Comparison of ENCODE assay signal across 24 mouse cellular contexts in genomic region chr3:40793783-40794182, GRCm38 (mm10). TPM values are rescaled to one million over a fixed set of nuclear protein-coding genes. Genes with fewer than 3 reads are reported as not detected.
A peak's percentile ranks its signal among the peaks of the same experiment; 100 is the strongest.
DNase-seq lines count a peak whose midpoint lies in the region; ATAC-seq and TF ChIP-seq lines count a peak whose summit lies in the region.
"Had no signal": no experiment of that assay in that cellular context is flagged by ENCODE, and none has a peak within 500 bp of the region (broad histone marks: within the 10 kb centered on the region; RNA-seq: fewer than 3 reads in every experiment).

No protein-coding gene starts in this region.

- H3K4me1 ChIP-seq in heart, adult 2 months (ENCODE audit: control insufficient read depth, insufficient read depth, low read length): no peaks in the 10 kb centered on the region
- no peaks in the 10 kb centered on the region for H3K4me1 ChIP-seq in heart, embryonic 11.5 days (ENCODE audit: control insufficient read depth, insufficient read depth, low read length)
- no peaks in the 10 kb centered on the region for H3K4me1 ChIP-seq in kidney, postnatal 0 days (replicated peaks; ENCODE audit: insufficient read depth, low read length)
- H3K4me1 ChIP-seq in lung, embryonic 14.5 days (ENCODE audit: insufficient read depth): no peaks in the 10 kb centered on the region
- no peaks in the 10 kb centered on the region for H3K4me1 ChIP-seq in MEL (ENCODE audit: control insufficient read depth in 1 of 2, insufficient read depth in 2 of 2, low read length in 2 of 2)
- H3K4me1 ChIP-seq: embryonic facial prominence, embryonic 12.5 days; embryonic facial prominence, embryonic 15.5 days; heart, embryonic 13.5 days; hindbrain, embryonic 15.5 days had no signal

- intact Hi-C loops in heart, adult 2 months (cut with DNase I): no loop called here

- H3K9me3 ChIP-seq in heart, embryonic 11.5 days (replicated peaks; ENCODE audit: control insufficient read depth, low read length): no peaks in the 10 kb centered on the region
- no peaks in the 10 kb centered on the region for H3K9me3 ChIP-seq in kidney, postnatal 0 days (replicated peaks; ENCODE audit: low read length)
- no peaks in the 10 kb centered on the region for H3K9me3 ChIP-seq in lung, embryonic 14.5 days (ENCODE audit: low read depth, low read length)
- no peaks in the 10 kb centered on the region for H3K9me3 ChIP-seq in MEL (replicated peaks; ENCODE audit: insufficient read depth, low read length)
- H3K9me3 ChIP-seq: embryonic facial prominence, embryonic 12.5 days; embryonic facial prominence, embryonic 15.5 days; heart, embryonic 13.5 days; hindbrain, embryonic 15.5 days had no signal

- WGBS in heart, adult 2 months: 82% methylated on average over 2 of the region's 2 CpGs
- whole genome bisulfite sequencing in heart, embryonic 11.5 days (ENCODE audit: insufficient replicate concordance): 82% methylated on average over 2 of the region's 2 CpGs
- 73% methylated on average over 2 of the region's 2 CpGs for WGBS in kidney, postnatal 0 days
- 70% methylated on average over 2 of the region's 2 CpGs for WGBS in lung, embryonic 14.5 days

- H3K79me2 ChIP-seq in heart, adult 2 months (replicated peaks; ENCODE audit: control insufficient read depth, insufficient read depth, low read length): no peaks in the 10 kb centered on the region
- no peaks in the 10 kb centered on the region for H3K79me2 ChIP-seq in MEL (ENCODE audit: control insufficient read depth, insufficient read depth, low read length, poor library complexity)

- H3K27me3 ChIP-seq in heart, adult 2 months (ENCODE audit: control insufficient read depth, insufficient read depth, low read length): no peaks in the 10 kb centered on the region
- no peaks in the 10 kb centered on the region for H3K27me3 ChIP-seq in heart, embryonic 11.5 days (ENCODE audit: control insufficient read depth, insufficient read depth, low read length)
- no peaks in the 10 kb centered on the region for H3K27me3 ChIP-seq in kidney, postnatal 0 days (ENCODE audit: insufficient read depth, low read length)
- H3K27me3 ChIP-seq in lung, embryonic 14.5 days (ENCODE audit: insufficient read depth, low read length): no peaks in the 10 kb centered on the region
- H3K27me3 ChIP-seq in MEL (ENCODE audit: control insufficient read depth in 1 of 2, insufficient read depth in 2 of 2, low read length in 2 of 2): no peaks in the 10 kb centered on the region
- H3K27me3 ChIP-seq: embryonic facial prominence, embryonic 12.5 days; embryonic facial prominence, embryonic 15.5 days; heart, embryonic 13.5 days; hindbrain, embryonic 15.5 days had no signal

- no peak for ATAC-seq in heart, embryonic 11.5 days (replicated peaks; ENCODE audit: insufficient number of reproducible peaks, low FRiP score, low TSS enrichment)
- no peak for ATAC-seq in kidney, postnatal 0 days (replicated peaks; ENCODE audit: low FRiP score, low read depth)
- no peak for ATAC-seq in lung, embryonic 14.5 days (ENCODE audit: insufficient read depth)
- ATAC-seq: forebrain, embryonic 14.5 days; forebrain, postnatal 0 days had no signal

- TF ChIP-seq POLR2A in heart, adult 2 months (IDR thresholded peaks at IDR 0.05; ENCODE audit: insufficient read depth, low read depth, low read length): no peak
- no peak for TF ChIP-seq POLR2A in MEL (IDR thresholded peaks at IDR 0.05; ENCODE audit: control insufficient read depth in 1 of 2, insufficient read depth in 1 of 2, low read depth in 1 of 2, low read length in 2 of 2, poor library complexity in 1 of 2)

- H3K4me2 ChIP-seq in heart, embryonic 11.5 days: no peak overlapping the region
- H3K4me2 ChIP-seq in kidney, postnatal 0 days (ENCODE audit: low read length): no peak overlapping the region
- no peak overlapping the region for H3K4me2 ChIP-seq in lung, embryonic 14.5 days
- H3K4me2 ChIP-seq: embryonic facial prominence, embryonic 12.5 days; embryonic facial prominence, embryonic 15.5 days; heart, embryonic 13.5 days; hindbrain, embryonic 15.5 days had no signal

- DNase-seq in heart, adult 2 months: no peak
- DNase-seq in kidney, postnatal 0 days (ENCODE audit: low spot score): no peak
- no peak for DNase-seq in kidney, postnatal 14 days
- no peak for DNase-seq in lung, embryonic 14.5 days
- DNase-seq in lung, postnatal 25 days (ENCODE audit: low spot score): no peak
- DNase-seq in MEL (ENCODE audit: low read depth, low spot score): no peak
- no peak for DNase-seq in spleen, postnatal 4 days (ENCODE audit: low spot score in 2 of 2)
- DNase-seq: adrenal gland, postnatal 14 days; cerebellum, adult 11 months; cerebellum, adult 2 months; cerebellum, adult 9-11 months; cerebellum, postnatal 25 days; forebrain, postnatal 0 days; gastrocnemius, adult 2 months; gastrocnemius, postnatal 14 days; heart, adult 11 months; heart, postnatal 14 days; heart, postnatal 4 days had no signal

- no peak for TF ChIP-seq EP300 in heart, adult 2 months (IDR thresholded peaks at IDR 0.05; ENCODE audit: insufficient read depth, low read depth, low read length)
- no peak for TF ChIP-seq EP300 in MEL (IDR thresholded peaks at IDR 0.05; ENCODE audit: low read depth in 1 of 2, low read length in 2 of 2)

- peak; percentile 7; the same call in 1 of the 2 replicates for TF ChIP-seq CTCF in heart, adult 2 months (IDR thresholded peaks at IDR 0.05)
- peak; percentile 15; the same call in 1 of the 2 replicates for TF ChIP-seq CTCF in kidney, postnatal 0 days (IDR thresholded peaks at IDR 0.05; ENCODE audit: low read depth)
- peak; percentile 9; the same call in 1 of the 2 replicates for TF ChIP-seq CTCF in lung, embryonic 14.5 days (IDR thresholded peaks at IDR 0.05; ENCODE audit: low read depth)
- TF ChIP-seq CTCF in MEL (IDR thresholded peaks at IDR 0.05 in 2 of 3, conservative IDR thresholded peaks at IDR 0.05 in 1 of 3; ENCODE audit: control insufficient read depth in 1 of 3, insufficient read depth in 1 of 3, low read depth in 2 of 3, low read length in 3 of 3, poor library complexity in 1 of 3, severe bottlenecking in 1 of 3): peak in 1 of 3 experiments; percentile 27; a peak in 2 of 6 replicates

- H3K36me3 ChIP-seq in heart, adult 2 months (ENCODE audit: control insufficient read depth, insufficient read depth, low read length): no peaks in the 10 kb centered on the region
- H3K36me3 ChIP-seq in heart, embryonic 11.5 days (ENCODE audit: control insufficient read depth, insufficient read depth, low read length): no peaks in the 10 kb centered on the region
- no peaks in the 10 kb centered on the region for H3K36me3 ChIP-seq in kidney, postnatal 0 days (ENCODE audit: insufficient read depth, low read length)
- 0 out of 2 replicates have a peak, but pooled peaks cover 3% of the 10 kb centered on the region for H3K36me3 ChIP-seq in lung, embryonic 14.5 days (ENCODE audit: insufficient read depth)
- H3K36me3 ChIP-seq in MEL (ENCODE audit: control insufficient read depth in 1 of 2, insufficient read depth in 2 of 2, low read length in 2 of 2): peaks cover 0 to 12% of the 10 kb centered on the region in 2 experiments; a peak in 2 of 4 replicates
- H3K36me3 ChIP-seq: embryonic facial prominence, embryonic 12.5 days; embryonic facial prominence, embryonic 15.5 days had no signal

- no peak overlapping the region for H3K27ac ChIP-seq in heart, adult 2 months
- H3K27ac ChIP-seq in heart, embryonic 11.5 days (ENCODE audit: low read depth, low read length): no peak overlapping the region
- no peak overlapping the region for H3K27ac ChIP-seq in kidney, postnatal 0 days
- no peak overlapping the region for H3K27ac ChIP-seq in lung, embryonic 14.5 days (ENCODE audit: low read depth)
- no peak overlapping the region for H3K27ac ChIP-seq in MEL (ENCODE audit: control insufficient read depth, low read depth, low read length)
- H3K27ac ChIP-seq: embryonic facial prominence, embryonic 12.5 days; embryonic facial prominence, embryonic 15.5 days; gastrocnemius, adult 2 months; heart, embryonic 13.5 days; hindbrain, embryonic 15.5 days had no signal

- H3K9ac ChIP-seq in heart, adult 2 months (ENCODE audit: low read depth, low read length): no peak overlapping the region
- H3K9ac ChIP-seq in heart, embryonic 11.5 days (ENCODE audit: low read depth, low read length): no peak overlapping the region
- H3K9ac ChIP-seq in kidney, postnatal 0 days (ENCODE audit: low read depth, low read length): no peak overlapping the region
- no peak overlapping the region for H3K9ac ChIP-seq in lung, embryonic 14.5 days
- H3K9ac ChIP-seq in MEL (ENCODE audit: control insufficient read depth, low read depth, low read length, poor library complexity, severe bottlenecking): no peak overlapping the region
- H3K9ac ChIP-seq: embryonic facial prominence, embryonic 12.5 days; embryonic facial prominence, embryonic 15.5 days; forebrain, postnatal 0 days; heart, embryonic 13.5 days; hindbrain, embryonic 15.5 days had no signal

- H3K4me3 ChIP-seq in heart, adult 2 months: no peak overlapping the region
- H3K4me3 ChIP-seq in heart, embryonic 11.5 days (ENCODE audit: low read depth, low read length): no peak overlapping the region
- H3K4me3 ChIP-seq in kidney, postnatal 0 days (replicated peaks; ENCODE audit: low read depth, low read length): no peak overlapping the region
- no peak overlapping the region for H3K4me3 ChIP-seq in lung, embryonic 14.5 days (ENCODE audit: low read depth, low read length)
- no peak overlapping the region for H3K4me3 ChIP-seq in MEL (ENCODE audit: control insufficient read depth in 1 of 2, insufficient read depth in 1 of 2, low read depth in 2 of 2, low read length in 2 of 2)
- H3K4me3 ChIP-seq: embryonic facial prominence, embryonic 12.5 days; embryonic facial prominence, embryonic 15.5 days; gastrocnemius, adult 2 months; heart, embryonic 13.5 days; hindbrain, embryonic 15.5 days had no signal

- TF ChIP-seq RAD21 in MEL (IDR thresholded peaks at IDR 0.05; ENCODE audit: low read depth, low read length): no peak

RNA-seq across cellular contexts. Expression of gene Plk4, which starts 6.0 kb away (rescaled TPM):
- 1 to 10 TPM; 1.1 to 1.5 TPM for total RNA-seq in heart, adult 2 months (2021)
- 1.5 TPM in 2 replicates for polyA plus RNA-seq in heart, adult 2 months (2012; rRNA removed)
- polyA plus RNA-seq in heart, embryonic 11.5 days (2014; fragmentation: Nextera tagmentation; extraction: Ambion mirVana): 45.6 and 49.1 TPM in 2 replicates
- 24.7 and 29.7 TPM in 2 replicates for polyA plus RNA-seq in kidney, postnatal 0 days (2015; fragmentation: Nextera tagmentation; extraction: Ambion mirVana)
- polyA plus RNA-seq in lung, embryonic 14.5 days (2014; fragmentation: Nextera tagmentation; extraction: Ambion mirVana): 76.3 and 79.4 TPM in 2 replicates
- total RNA-seq in MEL (2012; rRNA removed): 60.3 and 71.0 TPM in 2 replicates
- polyA plus RNA-seq in MEL (2012; ENCODE audit: insufficient read depth in 1 of 2, insufficient read length in 2 of 2, low read depth in 1 of 2, low replicate concordance in 2 of 2, missing spikeins in 1 of 2): 100 to 1,000 TPM in 1 of 2 experiments, 10 to 100 TPM in 1; 57.6 to 381 TPM

RNA-seq across cellular contexts. Expression of gene Hspa4l, which starts 49.5 kb away (rescaled TPM):
- 10 to 100 TPM; 52.9 to 55.4 TPM for total RNA-seq in heart, adult 2 months (2021)
- polyA plus RNA-seq in heart, adult 2 months (2012; rRNA removed): 6.8 and 11.9 TPM in 2 replicates
- polyA plus RNA-seq in heart, embryonic 11.5 days (2014; fragmentation: Nextera tagmentation; extraction: Ambion mirVana): 30.0 and 31.1 TPM in 2 replicates
- polyA plus RNA-seq in kidney, postnatal 0 days (2015; fragmentation: Nextera tagmentation; extraction: Ambion mirVana): 9.9 and 10.3 TPM in 2 replicates
- 11.4 TPM in 2 replicates for polyA plus RNA-seq in lung, embryonic 14.5 days (2014; fragmentation: Nextera tagmentation; extraction: Ambion mirVana)
- 35.7 and 37.4 TPM in 2 replicates for total RNA-seq in MEL (2012; rRNA removed)
- 10 to 100 TPM; 19.2 to 37.2 TPM for polyA plus RNA-seq in MEL (2012; ENCODE audit: insufficient read depth in 1 of 2, insufficient read length in 2 of 2, low read depth in 1 of 2, low replicate concordance in 2 of 2, missing spikeins in 1 of 2)

RNA-seq across cellular contexts. Expression of gene Mfsd8, which starts 52.9 kb away (rescaled TPM):
- total RNA-seq in heart, adult 2 months (2021): 10 to 100 TPM; 16.1 to 18.9 TPM
- polyA plus RNA-seq in heart, adult 2 months (2012; rRNA removed): 4.9 and 12.6 TPM in 2 replicates
- 4.9 and 6.3 TPM in 2 replicates for polyA plus RNA-seq in heart, embryonic 11.5 days (2014; fragmentation: Nextera tagmentation; extraction: Ambion mirVana)
- polyA plus RNA-seq in kidney, postnatal 0 days (2015; fragmentation: Nextera tagmentation; extraction: Ambion mirVana): 7.2 and 7.6 TPM in 2 replicates
- 7.1 and 8.6 TPM in 2 replicates for polyA plus RNA-seq in lung, embryonic 14.5 days (2014; fragmentation: Nextera tagmentation; extraction: Ambion mirVana)
- 3.2 and 4.0 TPM in 2 replicates for total RNA-seq in MEL (2012; rRNA removed)
- polyA plus RNA-seq in MEL (2012; ENCODE audit: insufficient read depth in 1 of 2, insufficient read length in 2 of 2, low read depth in 1 of 2, low replicate concordance in 2 of 2, missing spikeins in 1 of 2): 1 to 10 TPM in 1 of 2 experiments, not detected in 1; 6.4 TPM

RNA-seq across cellular contexts. Expression of gene Abhd18, which starts 53.0 kb away (rescaled TPM):
- 10 to 100 TPM; 73.8 to 93.5 TPM for total RNA-seq in heart, adult 2 months (2021)
- 14.6 and 37.3 TPM in 2 replicates for polyA plus RNA-seq in heart, adult 2 months (2012; rRNA removed)
- polyA plus RNA-seq in heart, embryonic 11.5 days (2014; fragmentation: Nextera tagmentation; extraction: Ambion mirVana): 11.1 and 12.2 TPM in 2 replicates
- polyA plus RNA-seq in kidney, postnatal 0 days (2015; fragmentation: Nextera tagmentation; extraction: Ambion mirVana): 6.4 and 7.1 TPM in 2 replicates
- polyA plus RNA-seq in lung, embryonic 14.5 days (2014; fragmentation: Nextera tagmentation; extraction: Ambion mirVana): 5.8 and 6.3 TPM in 2 replicates
- 1.3 and 2.9 TPM in 2 replicates for total RNA-seq in MEL (2012; rRNA removed)
- polyA plus RNA-seq in MEL (2012; ENCODE audit: insufficient read depth in 1 of 2, insufficient read length in 2 of 2, low read depth in 1 of 2, low replicate concordance in 2 of 2, missing spikeins in 1 of 2): 1 to 10 TPM in 1 of 2 experiments, not detected in 1; 3.6 TPM

Comparison
In these comparisons a context has a peak if more than half of its experiments do, and no peak if none do; other contexts are left out.
1. RNA of gene Plk4, which starts 6.0 kb away (polyA plus RNA-seq): 57.6 to 381 TPM in MEL, 76.3 to 79.4 TPM in lung, embryonic 14.5 days, 45.6 to 49.1 TPM in heart, embryonic 11.5 days and 24.7 to 29.7 TPM in kidney, postnatal 0 days; 1.5 TPM in heart, adult 2 months; every median in the first group is over 10 times any median in the second.